ENCODE assay signal across 8 mouse cellular contexts in genomic region chr2:102130198-102130845, GRCm38 (mm10). TPM values are rescaled to one million over a fixed set of nuclear protein-coding genes. Genes with fewer than 3 reads are reported as not detected.
DNase-seq lines count a peak whose midpoint lies in the region.

No protein-coding gene starts in this region.

- peak; percentile 96 for DNase-seq in heart, adult 11 months
- DNase-seq in heart, adult 8-10 months (ENCODE audit: low spot score), result no peak
- DNase-seq in MN1 (ENCODE audit: low spot score), result peak; percentile 65
- DNase-seq in cerebellum, postnatal 14 days, result peak; percentile 86 to 90
- peak; percentile 47 to 68 for DNase-seq in layer of hippocampus, postnatal 36 days
- DNase-seq in liver, result no peak
- DNase-seq in embryo, embryonic 11 days, result no peak
- DNase-seq in thymus, postnatal 4 days, result no peak

RNA-seq across cellular contexts. Expression of gene Ldlrad3, which starts 55.9 kb away (rescaled TPM):
- 1 to 10 TPM; 3.1 to 3.7 (median 3.4) TPM for total RNA-seq in heart, adult 8-10 months (2022)
- 1 to 10 TPM; 9.3 to 9.4 TPM for total RNA-seq in layer of hippocampus, postnatal 36 days (2021)

Comparison
In these comparisons a context has a peak if more than half of its experiments do, and no peak if none do; other contexts are left out.
1. DNase-seq: peak in heart, adult 11 months (single experiment), MN1 (single experiment), cerebellum, postnatal 14 days (2 of 2) and layer of hippocampus, postnatal 36 days (2 of 2); none in heart, adult 8-10 months (single experiment), liver (single experiment), embryo, embryonic 11 days (single experiment) and thymus, postnatal 4 days (single experiment).